Mouse (Mus musculus) liver, embryonic 14.5 days (tissue): ENCODE data around the gene Otogl.

Experiments
- CTCF ChIP-seq: IDR thresholded peaks from 2 replicates; pipeline ENCODE4 v1.5.1; 2016; ENCODE audit warnings: antibody characterized with exemption, low read depth, control low read depth
- EP300 ChIP-seq: IDR thresholded peaks from 2 replicates; pipeline ENCODE4 v1.6.1; 2016; ENCODE audit warnings: antibody characterized with exemption, low read depth

GRCm38 (mm10) chr10:107792491-107792890 is 119.4 kb downstream of the Otogl start:
- TF ChIP-seq EP300 (no peak), CTCF (no peak)
